In the genomic region with DNA sequence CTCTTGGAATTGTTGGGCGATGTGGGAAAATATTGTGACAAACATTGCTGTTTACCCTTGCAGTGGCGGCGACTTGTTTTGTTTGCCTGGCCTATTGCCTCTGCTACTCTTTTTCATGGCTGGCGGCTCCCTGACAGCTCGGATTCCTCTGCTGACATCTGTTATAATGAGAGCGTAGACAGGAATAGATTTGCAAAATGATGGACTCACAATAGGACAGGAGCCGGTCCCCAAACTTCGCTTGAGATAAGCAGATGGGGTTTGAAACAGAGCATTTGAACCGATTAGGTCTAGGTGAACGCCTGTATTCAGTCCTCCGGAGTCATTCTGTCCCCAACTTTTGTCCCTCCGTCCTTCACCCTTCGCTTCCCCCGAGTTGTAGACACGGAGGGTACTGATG, we compare ENCODE assay signal across 20 mouse cellular contexts. TPM values are rescaled to one million over a fixed set of nuclear protein-coding genes. Genes with fewer than 3 reads are reported as not detected.
DNase-seq lines count a peak whose midpoint lies in the region; ATAC-seq lines count a peak whose summit lies in the region.
"Had no signal": no experiment of that assay in that cellular context is flagged by ENCODE, and none has a peak within 500 bp of the region (broad histone marks: within the 10 kb centered on the region; RNA-seq: fewer than 3 reads in every experiment).

No protein-coding gene starts in this region.

- H3K36me3 ChIP-seq in embryonic facial prominence, embryonic 10.5 days (replicated peaks): no peaks in the 10 kb centered on the region
- H3K36me3 ChIP-seq in forebrain, embryonic 11.5 days (ENCODE audit: control insufficient read depth, insufficient read depth, low read length): no peaks in the 10 kb centered on the region
- H3K36me3 ChIP-seq in hindbrain, embryonic 14.5 days (replicated peaks; ENCODE audit: control insufficient read depth, insufficient read depth): no peaks in the 10 kb centered on the region
- H3K36me3 ChIP-seq in midbrain, embryonic 16.5 days (ENCODE audit: control insufficient read depth, insufficient read depth, low read length): no peaks in the 10 kb centered on the region
- H3K36me3 ChIP-seq: embryonic facial prominence, embryonic 15.5 days; lung, embryonic 15.5 days had no signal

- no peak overlapping the region for H3K9ac ChIP-seq in forebrain, embryonic 11.5 days (ENCODE audit: low read length)
- 0 out of 2 replicates have a peak overlapping the region, but pooled peaks have one; percentile 24 for H3K9ac ChIP-seq in hindbrain, embryonic 14.5 days
- no peak overlapping the region for H3K9ac ChIP-seq in midbrain, embryonic 16.5 days (ENCODE audit: low read depth, low read length)
- H3K9ac ChIP-seq: embryonic facial prominence, embryonic 15.5 days; lung, embryonic 15.5 days had no signal

- no peaks in the 10 kb centered on the region for H3K27me3 ChIP-seq in embryonic facial prominence, embryonic 10.5 days (replicated peaks; ENCODE audit: low read depth, poor library complexity, severe bottlenecking)
- no peaks in the 10 kb centered on the region for H3K27me3 ChIP-seq in forebrain, embryonic 11.5 days (ENCODE audit: control insufficient read depth, insufficient read depth, low read length)
- no peaks in the 10 kb centered on the region for H3K27me3 ChIP-seq in hindbrain, embryonic 14.5 days (ENCODE audit: control insufficient read depth, insufficient read depth, low read length)
- no peaks in the 10 kb centered on the region; the same call in 1 of the 2 replicates for H3K27me3 ChIP-seq in midbrain, embryonic 16.5 days (ENCODE audit: control insufficient read depth, insufficient read depth, low read depth, low read length)
- H3K27me3 ChIP-seq: embryonic facial prominence, embryonic 15.5 days; lung, embryonic 15.5 days had no signal

- DNase-seq in embryonic facial prominence, embryonic 10.5 days (ENCODE audit: low spot score): no peak
- no peak for DNase-seq in forebrain, embryonic 11.5 days (ENCODE audit: low spot score)
- DNase-seq in hindbrain, embryonic 14.5 days (ENCODE audit: low spot score): no peak
- no peak for DNase-seq in frontal cortex, postnatal 25 days (ENCODE audit: low spot score in 2 of 2)
- no peak for DNase-seq in thymus, postnatal 25 days
- DNase-seq: cerebellum, adult 11 months; heart, adult 18-20 months; heart, postnatal 36 days; kidney, adult 8-10 months; right cerebral cortex, postnatal 14 days had no signal

- no peak overlapping the region for H3K4me3 ChIP-seq in embryonic facial prominence, embryonic 10.5 days
- no peak overlapping the region for H3K4me3 ChIP-seq in forebrain, embryonic 11.5 days (ENCODE audit: low read depth, low read length)
- H3K4me3 ChIP-seq in hindbrain, embryonic 14.5 days (replicated peaks; ENCODE audit: low read length): no peak overlapping the region
- H3K4me3 ChIP-seq in midbrain, embryonic 16.5 days (ENCODE audit: low read depth, low read length): no peak overlapping the region
- H3K4me3 ChIP-seq: embryonic facial prominence, embryonic 15.5 days; layer of hippocampus, adult 2 months; lung, embryonic 15.5 days had no signal

- no peak overlapping the region for H3K4me2 ChIP-seq in forebrain, embryonic 11.5 days (ENCODE audit: low read depth, low read length, severe bottlenecking)
- peak overlapping the region; percentile 33 for H3K4me2 ChIP-seq in hindbrain, embryonic 14.5 days (replicated peaks)
- peak overlapping the region; percentile 29; the same call in 1 of the 2 replicates for H3K4me2 ChIP-seq in midbrain, embryonic 16.5 days (ENCODE audit: low read length)
- H3K4me2 ChIP-seq: embryonic facial prominence, embryonic 15.5 days; liver, embryonic 11.5 days; lung, embryonic 15.5 days had no signal

- 0 out of 2 replicates have a peak, but pooled peaks have one; percentile 24 for ATAC-seq in forebrain, embryonic 11.5 days (replicated peaks; ENCODE audit: low FRiP score)
- ATAC-seq in hindbrain, embryonic 14.5 days (ENCODE audit: low FRiP score): no peak
- 0 out of 2 replicates have a peak, but pooled peaks have one; percentile 13 for ATAC-seq in midbrain, embryonic 16.5 days
- ATAC-seq in erythroblast, adult 5-6 weeks (replicated peaks; ENCODE audit: low FRiP score, poor library complexity, severe bottlenecking): no peak
- ATAC-seq: activated CD4-positive, CD25-positive, alpha-beta regulatory T cell, adult 4 months had no signal

- no peaks in the 10 kb centered on the region for H3K9me3 ChIP-seq in embryonic facial prominence, embryonic 10.5 days
- no peaks in the 10 kb centered on the region for H3K9me3 ChIP-seq in forebrain, embryonic 11.5 days (ENCODE audit: control insufficient read depth, low read length)
- H3K9me3 ChIP-seq in hindbrain, embryonic 14.5 days (ENCODE audit: control insufficient read depth, low read length): no peaks in the 10 kb centered on the region
- no peaks in the 10 kb centered on the region for H3K9me3 ChIP-seq in midbrain, embryonic 16.5 days (replicated peaks; ENCODE audit: control insufficient read depth, low read length, poor library complexity, severe bottlenecking)
- H3K9me3 ChIP-seq: embryonic facial prominence, embryonic 15.5 days; lung, embryonic 15.5 days had no signal

- 71% methylated on average over 15 of the region's 15 CpGs for whole genome bisulfite sequencing in embryonic facial prominence, embryonic 10.5 days
- WGBS in forebrain, embryonic 11.5 days: 47% methylated on average over 15 of the region's 15 CpGs
- WGBS in hindbrain, embryonic 14.5 days: 18% methylated on average over 15 of the region's 15 CpGs
- WGBS in midbrain, embryonic 16.5 days: 31% methylated on average over 15 of the region's 15 CpGs

- H3K4me1 ChIP-seq in embryonic facial prominence, embryonic 10.5 days: peaks cover 16% of the 10 kb centered on the region
- peaks cover 7% of the 10 kb centered on the region; the same call in 1 of the 2 replicates for H3K4me1 ChIP-seq in forebrain, embryonic 11.5 days (replicated peaks; ENCODE audit: control insufficient read depth, insufficient read depth, low read length)
- H3K4me1 ChIP-seq in hindbrain, embryonic 14.5 days (replicated peaks; ENCODE audit: control insufficient read depth, insufficient read depth, low read length): peaks cover 20% of the 10 kb centered on the region
- H3K4me1 ChIP-seq in midbrain, embryonic 16.5 days (ENCODE audit: control insufficient read depth, insufficient read depth, low read length): 0 out of 2 replicates have a peak, but pooled peaks cover 6% of the 10 kb centered on the region
- H3K4me1 ChIP-seq: embryonic facial prominence, embryonic 15.5 days; lung, embryonic 15.5 days had no signal

- H3K27ac ChIP-seq in embryonic facial prominence, embryonic 10.5 days (replicated peaks): peak overlapping the region; percentile 2; the same call in 1 of the 2 replicates
- no peak overlapping the region for H3K27ac ChIP-seq in forebrain, embryonic 11.5 days (ENCODE audit: low read depth, low read length)
- 0 out of 2 replicates have a peak overlapping the region, but pooled peaks have one; percentile 24 for H3K27ac ChIP-seq in hindbrain, embryonic 14.5 days
- H3K27ac ChIP-seq in midbrain, embryonic 16.5 days (ENCODE audit: low read length): no peak overlapping the region
- H3K27ac ChIP-seq: embryonic facial prominence, embryonic 15.5 days; layer of hippocampus, adult 2 months; lung, embryonic 15.5 days had no signal

RNA-seq across cellular contexts. Expression of gene 1700113H08Rik, which starts 22.0 kb away (rescaled TPM):
- polyA plus RNA-seq in embryonic facial prominence, embryonic 10.5 days (2016; fragmentation: Nextera tagmentation; extraction: Ambion mirVana): not detected in 2 replicates
- polyA plus RNA-seq in forebrain, embryonic 11.5 days (2014; fragmentation: Nextera tagmentation; extraction: Ambion mirVana): not detected in 2 replicates
- polyA plus RNA-seq in hindbrain, embryonic 14.5 days (2014; fragmentation: Nextera tagmentation; extraction: Ambion mirVana): 0.37 TPM in 1 of 2 replicates, not detected in the other
- 0.22 and 0.40 TPM in 2 replicates for polyA plus RNA-seq in midbrain, embryonic 16.5 days (2015; fragmentation: Nextera tagmentation; extraction: Ambion mirVana)
- total RNA-seq in erythroblast, adult 5-6 weeks (2015; ENCODE audit: low replicate concordance): 4.8 TPM in 1 of 2 replicates, not detected in the other
- not detected in 2 replicates for total RNA-seq in erythroblast, adult 5-6 weeks (2017; ENCODE audit: low replicate concordance)
- total RNA-seq: heart, postnatal 36 days; layer of hippocampus, adult 2 months; left cerebral cortex, postnatal 25 days; megakaryocyte, adult 5-6 weeks; neutrophil, adult 5-6 weeks had no signal
- polyA plus RNA-seq: activated CD4-positive, CD25-positive, alpha-beta regulatory T cell, adult 4 months; embryonic facial prominence, embryonic 15.5 days; liver, embryonic 11.5 days; lung, embryonic 15.5 days had no signal

RNA-seq across cellular contexts. Expression of gene Stab2, which starts 28.0 kb away (rescaled TPM):
- 0.26 and 0.35 TPM in 2 replicates for polyA plus RNA-seq in embryonic facial prominence, embryonic 10.5 days (2016; fragmentation: Nextera tagmentation; extraction: Ambion mirVana)
- 0.27 TPM in 1 of 2 replicates, not detected in the other for polyA plus RNA-seq in forebrain, embryonic 11.5 days (2014; fragmentation: Nextera tagmentation; extraction: Ambion mirVana)
- polyA plus RNA-seq in hindbrain, embryonic 14.5 days (2014; fragmentation: Nextera tagmentation; extraction: Ambion mirVana): 0.17 TPM in 1 of 2 replicates, not detected in the other
- polyA plus RNA-seq in midbrain, embryonic 16.5 days (2015; fragmentation: Nextera tagmentation; extraction: Ambion mirVana): 0.03 and 0.10 TPM in 2 replicates
- 2.1 and 6.5 TPM in 2 replicates for total RNA-seq in erythroblast, adult 5-6 weeks (2015; ENCODE audit: low replicate concordance)
- 1.5 and 2.0 TPM in 2 replicates for total RNA-seq in erythroblast, adult 5-6 weeks (2017; ENCODE audit: low replicate concordance)
- total RNA-seq: neutrophil, adult 5-6 weeks had no signal
- polyA plus RNA-seq: activated CD4-positive, CD25-positive, alpha-beta regulatory T cell, adult 4 months had no signal

Comparison
In these comparisons a context has a peak if more than half of its experiments do, and no peak if none do; other contexts are left out.
1. H3K27ac ChIP-seq: peak in embryonic facial prominence, embryonic 10.5 days (single experiment) and hindbrain, embryonic 14.5 days (single experiment); none in forebrain, embryonic 11.5 days (single experiment) and midbrain, embryonic 16.5 days (single experiment).
2. ATAC-seq: peak in forebrain, embryonic 11.5 days (single experiment) and midbrain, embryonic 16.5 days (single experiment); none in hindbrain, embryonic 14.5 days (single experiment) and erythroblast, adult 5-6 weeks (single experiment).